Mouse (Mus musculus): Measurements from ENCODE around the gene Skil. TPM values are rescaled to one million over a fixed set of nuclear protein-coding genes. Genes with fewer than 3 reads are reported as not detected.

Gene Skil
- total and polyA plus RNA-seq, 2 experiments: 2.0 to 5.8 TPM

GRCm38 (mm10) chr3:31095491-31096154 lies 765 bp downstream of the Skil start:
- H3K36me3 ChIP-seq (ENCODE audit: control insufficient read depth, insufficient read depth, low read length): peaks cover 5% of the 10 kb centered on the region; the same call in 1 of the 2 replicates
- DNase-seq (ENCODE audit: extremely low read depth, low read depth, low spot score): peak; percentile 61
- under 1% methylated on average over 33 of the region's 33 CpGs for WGBS
- H3K27me3 ChIP-seq (ENCODE audit: control insufficient read depth, insufficient read depth, low read length): no peaks in the 10 kb centered on the region
- TF ChIP-seq POLR2A (IDR thresholded peaks at IDR 0.05; ENCODE audit: extremely low read depth, insufficient read depth, low read length): no peak
- peak overlapping the region; percentile 63 for H3K4me3 ChIP-seq (ENCODE audit: insufficient read depth, low read depth, low read length)
- peaks cover 8% of the 10 kb centered on the region; the same call in 1 of the 2 replicates for H3K79me2 ChIP-seq (ENCODE audit: control insufficient read depth, insufficient read depth, low read length)
- peaks cover 10% of the 10 kb centered on the region; the same call in 1 of the 2 replicates for H3K4me1 ChIP-seq (ENCODE audit: control insufficient read depth, insufficient read depth, low read length)
- H3K27ac ChIP-seq (replicated peaks; ENCODE audit: insufficient read depth, low read depth, low read length): peak overlapping the region; percentile 48
- peak overlapping the region; percentile 94 for H3K9ac ChIP-seq (ENCODE audit: low read depth, low read length)

- DNase-seq (ENCODE audit: extremely low read depth, low read depth, low spot score): peak; percentile 77
- H3K9ac ChIP-seq (ENCODE audit: low read depth, low read length): peak overlapping the region; percentile 94; the same call in 1 of the 2 replicates
- TF ChIP-seq CTCF (IDR thresholded peaks at IDR 0.05; ENCODE audit: low read depth, low read length): no peak
- no peak for TF ChIP-seq POLR2A (IDR thresholded peaks at IDR 0.05; ENCODE audit: extremely low read depth, insufficient read depth, low read length)
- peaks cover 11% of the 10 kb centered on the region; the same call in 1 of the 2 replicates for H3K79me2 ChIP-seq (ENCODE audit: control insufficient read depth, insufficient read depth, low read length)
- H3K27me3 ChIP-seq (ENCODE audit: control insufficient read depth, insufficient read depth, low read length): no peaks in the 10 kb centered on the region
- H3K4me3 ChIP-seq (ENCODE audit: insufficient read depth, low read depth, low read length): peak overlapping the region; percentile 63
- 16% methylated on average over 10 of the region's 10 CpGs for WGBS
- peaks cover 13% of the 10 kb centered on the region; the same call in 1 of the 2 replicates for H3K4me1 ChIP-seq (ENCODE audit: control insufficient read depth, insufficient read depth, low read length)
- H3K27ac ChIP-seq (replicated peaks; ENCODE audit: insufficient read depth, low read depth, low read length): peak overlapping the region; percentile 48
- peaks cover 5% of the 10 kb centered on the region; the same call in 1 of the 2 replicates for H3K36me3 ChIP-seq (ENCODE audit: control insufficient read depth, insufficient read depth, low read length)
Measured at GRCm38 (mm10) chr3:31096155-31097101, 1.6 kb downstream of the Skil start.

- Histone ChIP-seq H3K27ac (replicated peaks; ENCODE audit: insufficient read depth, low read depth, low read length) (no peak overlapping the region), H3K27me3 (ENCODE audit: control insufficient read depth, insufficient read depth, low read length) (no peaks in the 10 kb centered on the region), H3K4me1 (ENCODE audit: control insufficient read depth, insufficient read depth, low read length) (peaks cover 13% of the 10 kb centered on the region; the same call in 1 of the 2 replicates), H3K79me2 (ENCODE audit: control insufficient read depth, insufficient read depth, low read length) (peaks cover 14% of the 10 kb centered on the region; the same call in 1 of the 2 replicates), H3K9ac (ENCODE audit: low read depth, low read length) (no peak overlapping the region), H3K36me3 (ENCODE audit: control insufficient read depth, insufficient read depth, low read length) (peaks cover 5% of the 10 kb centered on the region; the same call in 1 of the 2 replicates), H3K4me3 (ENCODE audit: insufficient read depth, low read depth, low read length) (no peak overlapping the region)
- DNase-seq (ENCODE audit: extremely low read depth, low read depth, low spot score): no peak
- TF ChIP-seq CTCF (IDR thresholded peaks at IDR 0.05; ENCODE audit: low read depth, low read length): no peak
- TF ChIP-seq POLR2A (IDR thresholded peaks at IDR 0.05; ENCODE audit: extremely low read depth, insufficient read depth, low read length): no peak
- WGBS: 84% methylated on average over 13 of the region's 13 CpGs
Measured at GRCm38 (mm10) chr3:31097102-31097720, 2.4 kb downstream of the Skil start.

GRCm38 (mm10) chr3:31097976-31098375 lies 3.1 kb downstream of the Skil start:
- no peak overlapping the region for H3K4me3 ChIP-seq (ENCODE audit: insufficient read depth, low read depth, low read length)
- DNase-seq (ENCODE audit: extremely low read depth, low read depth, low spot score): no peak
- TF ChIP-seq CTCF (IDR thresholded peaks at IDR 0.05; ENCODE audit: low read depth, low read length): no peak
- TF ChIP-seq POLR2A (IDR thresholded peaks at IDR 0.05; ENCODE audit: extremely low read depth, insufficient read depth, low read length): no peak
- no peaks in the 10 kb centered on the region for H3K27me3 ChIP-seq (ENCODE audit: control insufficient read depth, insufficient read depth, low read length)
- WGBS: 87% methylated on average over 11 of the region's 11 CpGs
- H3K79me2 ChIP-seq (ENCODE audit: control insufficient read depth, insufficient read depth, low read length): peaks cover 14% of the 10 kb centered on the region; the same call in 1 of the 2 replicates
- H3K9ac ChIP-seq (ENCODE audit: low read depth, low read length): no peak overlapping the region
- peaks cover 5% of the 10 kb centered on the region; the same call in 1 of the 2 replicates for H3K36me3 ChIP-seq (ENCODE audit: control insufficient read depth, insufficient read depth, low read length)
- H3K4me1 ChIP-seq (ENCODE audit: control insufficient read depth, insufficient read depth, low read length): peaks cover 13% of the 10 kb centered on the region; the same call in 1 of the 2 replicates
- H3K27ac ChIP-seq (replicated peaks; ENCODE audit: insufficient read depth, low read depth, low read length): no peak overlapping the region

GRCm38 (mm10) chr3:31098556-31098955 lies 3.7 kb downstream of the Skil start:
- Histone ChIP-seq H3K4me3 (ENCODE audit: insufficient read depth, low read depth, low read length) (no peak overlapping the region), H3K27ac (replicated peaks; ENCODE audit: insufficient read depth, low read depth, low read length) (no peak overlapping the region), H3K27me3 (ENCODE audit: control insufficient read depth, insufficient read depth, low read length) (no peaks in the 10 kb centered on the region), H3K79me2 (ENCODE audit: control insufficient read depth, insufficient read depth, low read length) (peaks cover 14% of the 10 kb centered on the region; the same call in 1 of the 2 replicates), H3K9ac (ENCODE audit: low read depth, low read length) (no peak overlapping the region), H3K36me3 (ENCODE audit: control insufficient read depth, insufficient read depth, low read length) (peaks cover 5% of the 10 kb centered on the region; the same call in 1 of the 2 replicates), H3K4me1 (ENCODE audit: control insufficient read depth, insufficient read depth, low read length) (peaks cover 12% of the 10 kb centered on the region; the same call in 1 of the 2 replicates)
- TF ChIP-seq POLR2A (IDR thresholded peaks at IDR 0.05; ENCODE audit: extremely low read depth, insufficient read depth, low read length): no peak
- TF ChIP-seq CTCF (IDR thresholded peaks at IDR 0.05; ENCODE audit: low read depth, low read length): no peak
- 94% methylated on average over 1 of the region's 1 CpGs for WGBS
- no peak for DNase-seq (ENCODE audit: extremely low read depth, low read depth, low spot score)

Data from liver, adult 2 months (tissue).